Mouse (Mus musculus): ENCODE measurements around the gene Angptl7.

Angptl7 gene

DNA sequence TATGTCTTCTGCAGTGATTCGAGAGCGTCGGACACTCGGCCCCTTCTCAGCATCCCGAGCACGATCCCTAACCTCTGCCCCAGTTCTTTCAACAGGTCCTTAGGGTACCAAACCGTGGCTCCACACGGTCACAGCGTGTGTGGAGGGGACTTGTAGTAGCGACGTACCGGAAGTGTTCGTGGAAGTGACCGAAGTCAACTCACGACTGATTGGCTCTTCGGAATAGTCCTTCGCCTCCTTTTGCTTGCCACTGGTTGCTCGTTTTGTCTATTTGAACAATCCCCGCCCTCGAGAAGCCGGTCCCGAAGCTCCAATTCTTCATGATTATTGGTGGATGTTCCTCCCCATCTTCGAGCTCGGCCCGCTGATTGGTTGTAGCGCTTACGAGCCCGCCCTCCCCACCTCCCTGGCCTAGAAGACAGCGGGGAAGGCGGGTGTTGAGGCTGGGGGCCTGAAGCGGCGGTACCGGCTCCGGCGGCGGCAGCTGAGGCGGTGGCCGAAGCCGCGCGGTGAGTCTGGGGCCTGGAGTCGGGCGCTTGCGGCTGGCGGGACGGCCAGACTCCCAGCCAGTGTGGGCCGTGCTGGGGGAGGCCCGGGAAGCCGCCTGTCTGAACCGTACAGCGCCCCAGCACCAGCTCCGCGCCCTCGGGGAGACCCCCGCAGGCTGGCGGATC lies 51.9 kb downstream of the Angptl7 start, which contains the start of gene Mtor:
Mtor (plus strand) TSS at position 433 of the 674 bp plus-strand sequence.
- peak; percentile 92 to 95 for DNase-seq

Data from thymus, postnatal 36 days (tissue).